Mouse (Mus musculus) layer of hippocampus, adult 2 months (tissue): ENCODE data around the gene Agtrap. TPM values are rescaled to one million over a fixed set of nuclear protein-coding genes. Genes with fewer than 3 reads are reported as not detected.

Source experiments
- DNase-seq, 2 experiments: peaks; one replicate each; pipeline ENCODE4 v3.0.0; 2022; ENCODE audit warnings: low spot score in 2 of 2
- H3K27ac ChIP-seq: fragments of 200-600 bp; 2 replicates; pipeline ENCODE4 v1.8.1; 2022
- H3K4me3 ChIP-seq: fragments of 200-600 bp; 2 replicates; pipeline ENCODE4 v1.8.1; 2022; ENCODE audit warnings: mild to moderate bottlenecking
- CTCF ChIP-seq: fragments of 200-600 bp; conservative IDR thresholded peaks from 2 replicates; pipeline ENCODE4 v1.8.1; 2022; ENCODE audit warnings: antibody characterized with exemption, mild to moderate bottlenecking, moderate library complexity
- total RNA-seq, 2 experiments: library from RNA; stranded (reverse); gene quantifications; 2 replicates each; pipeline ENCODE4 v1.2.3; 2021

The Agtrap gene
- total RNA-seq, 2 experiments from 2014 or later = 7.2 to 9.8 TPM

DNA sequence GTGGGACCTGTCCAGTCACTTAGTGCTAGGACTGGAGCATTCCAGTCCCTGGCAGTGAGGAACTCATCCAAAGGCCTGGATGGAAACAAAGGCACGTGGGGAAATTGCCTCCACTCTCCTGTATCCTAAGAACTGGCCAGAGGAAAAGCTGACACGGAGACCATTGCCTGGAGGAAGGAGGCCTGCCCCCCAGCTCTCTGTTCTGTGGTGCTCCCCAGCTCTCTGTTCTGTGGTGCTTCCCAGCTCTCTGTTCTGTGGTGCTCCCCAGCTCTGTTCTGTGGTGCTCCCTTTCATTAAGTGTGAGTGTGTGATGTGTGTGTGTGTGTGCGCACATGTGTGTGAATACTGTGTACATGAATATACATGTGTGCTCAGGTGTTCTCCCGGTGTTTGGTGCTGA is 7.2 kb upstream of the Agtrap start:
- Histone ChIP-seq H3K4me3 (no peak overlapping the region), H3K27ac (no peak overlapping the region)
- no peak for DNase-seq
- TF ChIP-seq CTCF = no peak

DNA sequence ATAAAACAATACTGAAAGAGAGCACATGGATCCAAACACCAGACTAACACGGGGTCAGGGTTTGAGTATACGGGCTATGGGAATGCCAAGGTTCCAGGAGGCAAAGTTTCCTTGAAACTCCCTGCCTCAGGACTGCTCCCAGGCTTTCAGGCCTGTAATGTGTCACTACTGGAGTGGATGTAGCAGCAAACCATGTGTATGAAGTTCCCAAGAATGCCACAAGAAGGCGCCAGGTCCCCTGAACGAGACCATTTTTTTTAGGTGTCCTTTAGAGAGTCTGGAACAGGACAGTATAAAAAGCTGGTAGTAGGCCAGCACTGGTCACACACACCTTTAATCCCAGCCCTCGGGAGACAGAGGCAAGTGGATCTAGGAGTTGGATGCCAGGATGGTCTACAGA is 6.3 kb upstream of the Agtrap start:
- no peak overlapping the region for H3K27ac ChIP-seq
- peak; percentile 32 for TF ChIP-seq CTCF
- H3K4me3 ChIP-seq = no peak overlapping the region
- no peak for DNase-seq

DNA sequence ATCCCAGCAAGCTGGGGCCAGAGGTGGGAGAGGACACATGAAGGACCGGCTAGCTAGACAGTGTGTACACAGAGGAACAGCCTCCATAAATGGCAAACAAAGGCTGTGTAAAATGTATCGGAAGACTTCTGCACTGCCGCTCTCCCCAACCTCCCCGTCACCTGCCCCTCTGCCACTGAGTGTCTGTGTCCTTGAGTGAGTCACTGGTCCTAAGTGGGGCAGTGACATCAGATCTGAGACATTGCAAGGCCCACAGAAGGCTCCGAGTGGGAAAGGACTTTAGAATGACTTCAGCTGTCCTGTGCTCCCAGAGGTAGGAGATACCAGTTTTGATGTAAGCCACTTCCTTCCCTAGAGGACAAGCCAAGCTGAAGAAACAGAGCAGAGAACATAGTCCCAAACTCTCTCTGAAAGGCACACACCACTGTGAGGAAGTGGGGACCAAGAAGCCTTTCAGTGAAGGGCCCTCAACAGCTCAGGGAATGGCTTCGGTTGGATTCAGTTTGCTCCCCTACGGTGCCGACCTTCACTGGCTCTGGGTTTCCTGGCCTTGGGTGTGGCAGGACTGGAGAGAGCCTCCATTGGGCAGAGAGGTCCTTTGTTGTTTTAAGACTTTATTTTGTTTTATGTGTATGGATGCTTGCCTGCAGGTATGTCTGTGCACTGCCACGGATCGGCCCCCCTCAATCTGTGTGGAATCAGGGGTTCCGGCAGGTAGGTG is 4.9 kb upstream of the Agtrap start:
- no peak overlapping the region for H3K4me3 ChIP-seq
- no peak overlapping the region for H3K27ac ChIP-seq
- no peak for DNase-seq
- TF ChIP-seq CTCF = no peak

DNA sequence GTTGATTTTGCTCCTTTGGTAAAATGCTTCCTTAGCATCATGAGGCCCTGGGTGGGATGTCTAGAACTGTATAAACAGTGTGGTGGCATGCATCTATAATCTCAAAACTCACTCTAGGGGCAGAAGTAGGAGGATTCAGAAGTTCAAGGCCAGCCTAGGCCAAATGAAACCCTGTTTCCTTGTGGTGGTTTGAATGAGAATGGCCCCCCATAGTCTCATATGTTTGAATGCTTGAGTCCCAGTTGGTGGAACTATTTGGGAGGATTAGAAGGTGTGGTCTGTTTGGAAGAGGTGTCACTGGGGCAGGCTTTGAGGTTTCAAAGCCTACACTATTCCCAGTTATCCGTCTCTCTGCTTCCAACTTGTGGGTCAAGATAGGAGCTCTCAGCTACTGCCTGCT is 3.4 kb upstream of the Agtrap start:
- Histone ChIP-seq H3K27ac (no peak overlapping the region), H3K4me3 (no peak overlapping the region)
- TF ChIP-seq CTCF = no peak
- no peak for DNase-seq

DNA sequence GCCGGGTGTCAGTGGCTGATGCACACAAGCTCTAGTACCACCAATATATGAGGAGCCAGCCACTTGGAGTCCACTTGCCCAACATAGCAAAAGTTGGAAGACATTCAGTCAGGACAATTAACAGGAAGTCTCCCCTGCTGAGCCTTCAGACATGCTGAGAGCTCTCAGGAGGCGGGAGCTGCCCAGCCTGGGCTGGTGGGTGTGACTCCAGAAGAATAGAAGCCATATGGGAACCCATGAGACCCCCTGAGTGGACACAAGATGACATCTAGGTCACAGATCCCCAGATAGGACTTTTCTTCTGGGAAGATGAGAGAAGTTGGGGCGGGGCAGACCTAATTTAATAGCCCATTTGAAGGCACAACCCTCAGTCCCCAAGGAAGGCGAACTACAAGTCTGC is 1.3 kb upstream of the Agtrap start:
- H3K27ac ChIP-seq = peak overlapping the region; percentile 85

DNA sequence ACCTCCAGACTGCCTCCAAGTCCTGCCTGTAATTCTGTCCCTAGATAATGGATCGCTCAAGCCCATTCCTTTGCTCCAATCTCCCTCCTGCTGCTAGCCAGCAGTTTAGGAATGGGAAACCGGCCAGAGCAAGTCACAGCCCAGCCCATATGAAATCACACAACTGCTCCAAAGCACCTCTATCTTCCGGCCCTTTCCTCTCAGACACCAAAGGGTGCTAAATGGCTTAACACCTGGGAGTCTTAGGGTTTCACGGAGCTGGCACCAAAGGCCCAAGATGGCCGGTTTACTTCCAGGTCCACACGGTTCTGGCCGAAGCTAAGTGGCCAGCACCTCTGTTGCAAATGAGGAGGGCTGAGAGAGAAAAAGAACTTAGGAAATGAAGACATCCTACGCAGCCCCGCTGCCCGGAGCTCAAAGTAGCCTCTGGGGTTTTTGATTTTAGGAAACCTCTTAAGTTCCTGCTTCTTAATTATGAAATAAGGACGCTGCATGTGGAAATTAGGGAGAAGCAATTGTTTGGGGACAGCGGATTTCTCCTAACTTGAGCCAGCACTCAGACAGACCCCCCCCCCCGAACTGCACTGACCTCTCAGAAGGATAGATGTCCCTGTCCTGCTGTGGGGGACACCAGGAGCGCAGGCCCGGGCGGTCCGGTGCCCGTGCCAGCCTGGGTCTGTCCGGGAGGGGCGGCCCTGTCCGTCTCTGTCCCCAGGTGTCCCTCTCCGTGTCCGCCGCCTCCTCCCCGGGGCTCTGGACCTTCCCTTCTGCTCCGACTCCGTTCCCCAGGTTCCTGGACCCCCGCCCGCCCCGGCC is 532 bp downstream of the Agtrap start:
- Histone ChIP-seq H3K4me3 (peak overlapping the region; percentile 72), H3K27ac (peak overlapping the region; percentile 85)
- DNase-seq = no peak
- TF ChIP-seq CTCF = no peak

More for the DNA sequence above, 1.3 kb upstream of the Agtrap start:
- no peak for TF ChIP-seq CTCF
- no peak for DNase-seq
- no peak overlapping the region for H3K4me3 ChIP-seq

DNA sequence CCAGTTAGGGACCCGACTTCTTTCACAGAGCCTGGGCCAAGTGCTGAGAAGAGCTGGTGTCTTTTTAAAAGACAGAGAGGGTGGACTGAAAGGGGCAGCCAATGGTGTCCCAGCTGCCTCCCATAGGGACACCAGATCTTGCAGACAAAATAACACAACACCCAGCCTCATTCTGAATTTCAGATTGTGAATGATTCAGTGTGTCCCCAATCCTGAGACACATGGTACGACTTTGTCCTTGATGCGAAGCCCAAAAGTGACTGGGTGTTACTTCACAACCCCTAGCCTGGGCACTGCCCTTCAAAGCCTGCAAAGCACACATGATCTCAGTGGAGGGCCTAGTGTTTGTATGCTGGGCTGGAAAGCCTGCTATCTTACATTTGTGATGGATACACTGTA is 1.9 kb downstream of the Agtrap start:
- no peak for TF ChIP-seq CTCF
- DNase-seq = no peak
- Histone ChIP-seq H3K4me3 (no peak overlapping the region), H3K27ac (no peak overlapping the region)

DNA sequence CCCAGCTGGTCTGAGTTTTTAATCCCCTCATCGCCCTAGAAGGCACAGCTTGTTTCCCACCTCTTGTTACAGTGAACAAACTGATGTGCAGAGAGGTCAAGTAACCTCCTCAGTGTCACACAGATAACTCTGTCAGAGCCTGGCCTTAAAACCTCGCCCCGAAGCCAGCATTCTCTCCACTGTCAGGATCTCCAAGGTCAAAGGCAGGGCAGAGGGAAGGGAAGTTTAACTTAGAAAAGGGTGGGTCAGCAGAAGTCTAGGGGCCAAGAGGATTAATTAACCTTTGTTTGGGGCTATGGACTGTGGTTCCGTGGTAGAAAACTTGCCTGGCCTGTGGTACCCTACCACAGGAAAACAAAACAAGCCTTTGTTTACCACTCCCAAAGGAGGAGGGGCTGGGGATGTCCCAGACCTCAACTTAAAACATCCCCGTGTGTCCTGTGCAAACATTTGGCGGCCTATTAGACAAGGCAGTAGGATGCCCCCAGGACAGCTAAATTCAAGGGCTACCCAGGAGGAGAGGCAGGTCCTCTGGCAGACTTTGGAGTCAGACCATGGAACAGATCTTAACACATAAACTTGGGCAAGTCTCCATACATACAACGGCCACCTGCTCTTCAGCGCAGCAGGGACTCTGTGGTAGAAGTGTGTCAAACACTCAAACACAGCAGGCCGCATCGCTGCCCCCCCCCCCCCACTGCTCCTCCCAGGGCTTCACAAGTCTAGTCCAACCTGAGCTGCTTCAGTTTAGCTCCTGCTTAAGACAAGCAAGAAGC is 2.5 kb downstream of the Agtrap start:
- TF ChIP-seq CTCF = no peak
- no peak for DNase-seq
- no peak overlapping the region for H3K27ac ChIP-seq
- H3K4me3 ChIP-seq = no peak overlapping the region

DNA sequence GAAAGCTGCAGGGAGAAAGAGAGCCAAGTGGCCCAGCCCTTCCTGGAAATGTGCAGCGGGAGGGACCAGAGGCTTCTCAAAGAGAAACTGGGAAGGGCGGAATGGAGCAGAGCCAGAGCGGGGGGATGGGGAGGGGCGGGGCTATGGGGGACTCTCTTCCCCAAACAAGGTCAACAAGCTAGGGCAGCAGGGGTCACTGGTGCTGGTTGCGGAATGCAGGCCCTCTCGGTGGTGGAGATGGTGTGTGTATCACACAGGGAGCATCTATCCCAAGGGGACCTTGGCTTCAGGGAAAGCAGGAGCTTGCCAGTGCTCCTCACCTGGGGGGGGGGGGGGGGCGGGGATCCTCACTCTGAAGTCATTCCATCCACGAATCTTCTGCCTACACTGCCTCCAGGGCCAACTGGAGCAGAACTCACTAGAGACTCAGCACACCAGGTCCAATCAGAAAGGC is 3.5 kb downstream of the Agtrap start:
- no peak for DNase-seq
- no peak for TF ChIP-seq CTCF
- H3K4me3 ChIP-seq = no peak overlapping the region
- no peak overlapping the region for H3K27ac ChIP-seq

DNA sequence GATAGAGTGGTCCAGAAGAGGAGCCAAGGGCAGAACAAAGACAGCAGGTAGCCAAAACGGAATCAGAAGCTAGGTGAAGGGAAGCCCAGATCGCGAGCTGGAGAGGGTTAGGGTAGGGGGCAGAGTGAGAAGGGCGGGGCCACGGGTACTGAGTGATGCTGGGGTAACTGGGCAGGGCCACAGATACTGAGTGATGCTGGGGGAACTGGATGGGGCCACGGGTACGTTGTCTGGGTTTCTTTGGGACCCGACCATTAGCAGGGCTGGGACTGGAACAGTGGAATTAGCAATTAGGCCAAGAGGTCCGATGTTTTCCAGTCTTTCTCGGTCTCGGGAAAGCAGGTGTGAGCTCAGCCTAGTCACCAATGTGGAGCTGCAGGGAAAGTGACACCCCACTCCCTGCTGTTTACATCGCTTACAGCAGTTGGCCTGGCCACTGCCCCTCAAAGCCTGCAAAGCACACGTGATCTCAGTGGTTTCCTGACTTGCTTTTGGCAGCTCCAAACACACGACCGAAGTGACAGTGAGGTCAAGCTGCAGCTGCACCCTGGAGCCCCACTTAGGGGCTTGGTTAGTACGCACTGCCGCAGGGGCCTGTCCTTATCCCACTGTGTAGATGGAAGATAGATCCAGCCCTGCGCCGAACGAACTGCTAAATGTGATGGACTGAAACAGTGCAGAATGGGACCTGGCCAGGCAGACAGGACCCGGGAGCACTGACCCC is 4.5 kb downstream of the Agtrap start:
- no peak for DNase-seq
- no peak overlapping the region for H3K4me3 ChIP-seq
- TF ChIP-seq CTCF = no peak
- H3K27ac ChIP-seq = no peak overlapping the region

DNA sequence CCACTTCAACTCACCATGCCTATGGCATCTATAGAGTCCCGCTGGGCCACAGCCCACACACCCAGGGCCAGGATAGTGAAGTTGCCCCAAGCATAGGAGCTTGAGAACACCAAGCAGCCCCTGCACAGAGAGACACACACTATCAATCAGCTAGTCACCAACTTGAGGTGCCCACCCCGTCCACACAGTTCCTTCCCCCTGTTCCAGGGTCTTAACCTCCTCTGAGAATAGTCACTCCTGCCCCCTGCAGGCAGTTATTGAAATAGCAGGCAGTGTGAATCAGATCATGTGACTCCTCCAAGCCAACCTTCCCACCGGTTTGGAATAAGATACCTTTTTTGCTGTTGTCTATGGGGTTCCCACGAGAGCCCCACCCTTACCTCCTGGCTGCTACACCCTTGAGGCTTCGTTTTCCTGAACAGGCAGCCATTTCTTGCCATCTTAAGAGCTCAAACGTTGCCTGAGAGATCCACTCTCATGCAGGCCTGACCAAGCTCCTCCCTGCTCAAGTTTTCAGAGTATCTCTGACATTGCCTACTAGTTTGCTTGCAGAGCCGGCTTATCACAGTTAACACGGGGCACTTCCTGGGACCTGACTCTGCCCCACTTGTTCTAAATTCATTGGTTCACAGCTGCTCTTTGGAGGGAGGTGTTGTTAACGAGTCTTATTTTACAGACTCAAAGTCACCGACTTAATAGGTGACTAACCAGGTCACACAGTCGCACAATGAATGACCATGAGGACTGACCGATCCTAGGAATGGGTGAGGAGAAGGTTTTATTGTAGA is 5.4 kb downstream of the Agtrap start:
- Histone ChIP-seq H3K4me3 (no peak overlapping the region), H3K27ac (no peak overlapping the region)
- peak; percentile 40 to 60 for DNase-seq
- peak; percentile 87 for TF ChIP-seq CTCF

DNA sequence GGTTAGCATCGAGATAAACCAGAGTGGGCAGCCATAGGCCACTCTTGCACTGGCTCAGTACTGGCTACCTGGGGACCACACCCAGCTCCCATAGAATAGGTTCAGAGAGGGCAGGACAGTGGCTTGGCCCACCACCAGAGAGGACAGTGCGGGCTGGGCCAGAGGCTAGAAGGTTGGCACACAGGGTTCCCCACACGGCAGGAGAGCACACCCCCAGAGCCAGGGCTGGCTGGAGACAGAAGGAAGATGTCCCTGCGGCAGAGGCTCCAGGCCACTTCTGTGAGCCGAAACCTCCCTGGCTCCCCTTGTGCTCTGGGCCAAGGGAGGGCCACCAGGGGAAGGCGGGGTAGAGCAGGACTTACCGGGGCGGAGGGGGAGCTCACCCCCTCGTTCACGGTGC is 6.6 kb downstream of the Agtrap start:
- no peak for TF ChIP-seq CTCF
- Histone ChIP-seq H3K27ac (no peak overlapping the region), H3K4me3 (no peak overlapping the region)
- no peak for DNase-seq
